Mouse (Mus musculus) heart, embryonic 10.5 days (tissue): ENCODE data around the gene Siah3. TPM values are rescaled to one million over a fixed set of nuclear protein-coding genes. Genes with fewer than 3 reads are reported as not detected.
"Not testable (repeated sequence)": the region's sequence is repeated elsewhere in the genome, so short reads cannot be mapped to it uniquely, and the experiment has no call there.

Source experiments
- DNase-seq: peaks from one replicate; pipeline ENCODE4 v3.0.0-alpha.2; 2017; ENCODE audit warnings: low spot score
- H3K27ac ChIP-seq: fragments of 300-500 bp; sonication (generic); 2 replicates; pipeline ENCODE4 v1.5.1; 2016; ENCODE audit warnings: mild to moderate bottlenecking
- H3K27me3 ChIP-seq: fragments of 300-500 bp; sonication (generic); 2 replicates; pipeline ENCODE4 v1.6.1; 2016; ENCODE audit warnings: mild to moderate bottlenecking; ENCODE audit not compliant: poor library complexity, insufficient read depth, severe bottlenecking
- H3K36me3 ChIP-seq: fragments of 300-500 bp; sonication (generic); 2 replicates; pipeline ENCODE4 v1.6.1; 2016; ENCODE audit warnings: mild to moderate bottlenecking, moderate library complexity
- H3K4me1 ChIP-seq: fragments of 300-500 bp; sonication (generic); 2 replicates; pipeline ENCODE4 v1.6.1; 2016; ENCODE audit warnings: mild to moderate bottlenecking
- H3K4me3 ChIP-seq: fragments of 300-500 bp; sonication (generic); 2 replicates; pipeline ENCODE4 v1.5.1; 2016; ENCODE audit warnings: mild to moderate bottlenecking, moderate library complexity
- H3K9me3 ChIP-seq: fragments of 300-500 bp; sonication (generic); 2 replicates; pipeline ENCODE4 v1.6.1; 2016; ENCODE audit warnings: mild to moderate bottlenecking, moderate library complexity
- WGBS: fragments of 180-500 bp; shearing (Covaris S2); methylation state at CpG from one replicate; pipeline ENCODE4 v1.1.7; 2016; 5-methylcytosine and 5-hydroxymethylcytosine counted together
- polyA plus RNA-seq: library from polyadenylated mRNA; unstranded; fragments of >200 nt; fragmentation: Nextera tagmentation; extraction: Ambion mirVana; gene quantifications from 2 replicates; pipeline ENCODE4 v1.2.1, GENCODE M21; 2016

The Siah3 gene
- polyA plus RNA-seq = 0.05 TPM in 1 of 2 replicates, not detected in the other

DNA sequence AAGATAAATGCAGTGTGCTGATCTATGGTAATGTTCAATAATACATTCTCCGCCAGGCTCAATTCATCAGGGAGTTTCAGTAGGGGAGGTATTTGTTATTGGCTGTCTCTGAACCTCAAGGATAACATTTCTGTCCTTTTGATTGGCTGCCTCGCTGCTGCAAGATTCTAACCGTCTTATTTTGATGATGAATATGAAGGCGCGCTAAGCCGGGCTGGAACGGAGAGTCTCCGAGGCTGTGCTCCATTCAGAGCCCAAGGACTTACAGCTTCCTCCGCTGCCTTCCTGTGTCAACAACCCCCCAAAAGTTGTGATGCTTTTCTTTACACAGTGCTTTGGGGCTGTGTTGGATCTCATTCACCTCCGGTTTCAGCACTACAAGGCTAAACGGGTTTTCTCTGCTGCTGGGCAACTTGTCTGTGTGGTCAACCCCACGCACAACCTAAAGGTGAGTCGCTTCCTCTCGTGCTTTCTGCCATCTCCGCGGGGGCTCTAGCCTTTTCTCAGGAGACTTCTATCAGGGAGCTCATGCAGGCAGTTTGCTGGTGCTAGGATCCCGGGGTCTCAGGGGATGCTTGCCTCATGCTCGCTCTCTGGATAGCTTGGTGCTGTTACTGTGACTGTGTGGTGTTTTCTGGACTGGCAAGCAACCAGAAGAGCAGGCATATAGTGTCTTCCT is at the start of gene Siah3:
TSS of gene Siah3 (plus strand) at position 240 of the 679 bp plus-strand sequence.
- Histone ChIP-seq H3K27ac (peak within 1 kb of the TSS; percentile 10; the same call in 1 of the 2 replicates), H3K27me3 (peaks cover 28% of the 10 kb centered on the region), H3K4me3 (peak within 1 kb of the TSS; percentile 53), H3K9me3 (no peaks in the 10 kb centered on the region), H3K36me3 (no peaks in the 10 kb centered on the region), H3K4me1 (peaks cover 34% of the 10 kb centered on the region)
- peak; percentile 68 for DNase-seq
- 25% methylated on average over 18 of the region's 18 CpGs for WGBS

DNA sequence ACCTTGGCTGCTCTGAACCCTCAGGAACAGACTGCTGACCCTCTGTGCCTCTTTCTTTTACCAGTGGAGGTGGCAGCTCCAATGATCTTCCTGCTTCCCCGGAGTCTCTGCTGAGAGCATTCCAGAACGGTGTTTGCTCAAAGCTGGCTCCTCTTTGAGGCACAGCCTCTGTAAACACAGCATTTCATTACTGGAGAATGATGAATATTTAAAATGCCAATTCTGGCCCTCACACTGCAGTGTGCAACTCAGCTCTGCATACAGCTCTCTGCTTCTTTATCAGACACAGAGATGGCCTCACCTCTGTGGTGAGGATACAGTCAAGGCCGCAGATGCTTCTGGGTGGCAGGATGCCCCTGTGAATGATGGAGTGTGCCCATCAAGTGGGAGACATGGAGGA is 46.0 kb upstream of the Siah3 start:
- Histone ChIP-seq H3K9me3 (no peaks in the 10 kb centered on the region), H3K4me3 (no peak overlapping the region), H3K27me3 (no peaks in the 10 kb centered on the region), H3K4me1 (no peaks in the 10 kb centered on the region), H3K27ac (no peak overlapping the region), H3K36me3 (no peaks in the 10 kb centered on the region)
- no peak for DNase-seq
- 68% methylated on average over 3 of the region's 3 CpGs for WGBS

DNA sequence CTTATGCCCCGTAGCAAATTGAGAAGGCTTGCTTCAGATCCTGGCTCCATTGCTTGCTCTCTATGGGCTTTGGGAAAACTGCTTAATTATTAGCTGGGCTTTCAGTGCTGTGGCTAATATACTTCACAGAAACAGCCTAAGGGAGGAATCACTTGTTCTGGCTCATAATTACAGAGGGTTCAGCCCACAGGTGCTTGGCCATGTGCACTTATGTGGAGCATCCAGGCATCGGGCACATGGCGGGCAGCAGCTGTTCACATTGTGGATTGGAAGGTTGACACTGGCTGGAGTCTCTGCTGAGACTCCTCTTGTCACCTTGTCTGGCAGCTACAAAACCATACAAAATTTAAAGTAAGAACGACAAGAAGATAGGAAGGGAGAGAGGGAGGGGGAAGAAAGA is 45.4 kb upstream of the Siah3 start:
- H3K27me3 ChIP-seq = no peaks in the 10 kb centered on the region
- H3K4me3 ChIP-seq = no peak overlapping the region
- WGBS = 86% methylated on average over 4 of the region's 4 CpGs
- no peaks in the 10 kb centered on the region for H3K9me3 ChIP-seq
- no peaks in the 10 kb centered on the region for H3K36me3 ChIP-seq
- peaks cover 4% of the 10 kb centered on the region for H3K4me1 ChIP-seq
- no peak for DNase-seq
- H3K27ac ChIP-seq = no peak overlapping the region

DNA sequence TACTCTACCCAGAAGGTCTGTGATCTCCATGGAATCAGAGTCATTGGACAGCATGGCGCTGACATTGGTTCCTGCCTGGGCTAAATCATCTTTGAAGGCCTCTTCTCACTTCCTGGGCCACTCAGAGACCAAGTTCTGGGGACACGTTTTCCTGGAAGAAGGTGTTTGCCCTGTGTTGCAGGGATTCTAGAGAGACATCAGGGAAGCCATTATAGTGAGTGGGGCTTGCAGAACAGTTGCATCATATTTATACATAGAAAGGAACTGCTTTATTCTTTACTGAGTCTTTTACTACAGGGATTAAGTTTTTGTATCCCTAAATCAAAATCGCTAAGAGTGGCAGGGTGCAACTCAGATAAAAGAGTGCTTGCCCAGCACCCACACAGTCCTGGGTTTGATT is 37.1 kb upstream of the Siah3 start:
- Histone ChIP-seq H3K4me1 (peaks cover 11% of the 10 kb centered on the region), H3K27ac (no peak overlapping the region), H3K36me3 (no peaks in the 10 kb centered on the region), H3K9me3 (no peaks in the 10 kb centered on the region), H3K4me3 (no peak overlapping the region), H3K27me3 (0 out of 2 replicates have a peak, but pooled peaks cover 3% of the 10 kb centered on the region)
- DNase-seq = no peak
- 75% methylated on average over 3 of the region's 3 CpGs for WGBS

DNA sequence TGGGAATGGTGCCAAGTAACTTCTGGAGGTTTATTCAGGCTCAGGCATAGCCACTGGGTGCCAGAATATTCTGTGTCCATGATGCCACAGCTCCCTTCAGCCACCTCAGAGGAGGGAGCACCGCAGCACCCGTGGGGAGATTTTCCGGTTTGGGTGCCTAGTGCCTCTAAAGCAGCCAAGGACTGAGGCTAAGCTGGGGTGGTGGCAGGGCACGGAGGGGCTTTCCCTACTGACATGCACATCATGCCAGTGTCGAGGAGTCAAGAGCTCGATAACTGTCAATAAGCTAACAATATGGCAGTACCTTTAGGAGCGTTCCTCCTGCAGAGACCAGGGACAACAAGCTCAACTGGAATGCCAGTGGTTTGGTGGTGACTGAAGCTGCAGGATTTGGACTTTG is 35.9 kb upstream of the Siah3 start:
- no peak overlapping the region for H3K4me3 ChIP-seq

DNA sequence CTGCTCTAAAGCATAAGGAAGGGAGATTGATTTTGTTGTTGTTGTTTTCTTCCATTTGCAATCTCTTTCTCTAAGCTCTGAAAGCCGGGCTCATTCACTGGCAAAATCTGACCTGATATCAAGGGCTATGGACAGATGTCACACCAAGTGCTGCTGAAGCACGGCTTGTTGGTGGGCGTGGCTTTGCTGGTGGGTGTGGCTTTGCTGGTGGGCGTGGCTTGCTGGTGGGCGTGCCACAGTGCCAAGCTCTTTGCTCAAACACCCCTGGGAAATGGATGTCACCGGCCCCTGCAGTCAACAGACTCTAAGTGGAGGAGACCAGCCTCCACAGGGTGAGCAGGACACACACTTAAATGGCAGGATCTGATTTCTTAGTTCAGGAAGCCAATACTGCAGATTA is 35.0 kb upstream of the Siah3 start:
- Histone ChIP-seq H3K27ac (no peak overlapping the region), H3K9me3 (no peaks in the 10 kb centered on the region), H3K27me3 (0 out of 2 replicates have a peak, but pooled peaks cover 3% of the 10 kb centered on the region), H3K4me1 (peaks cover 3% of the 10 kb centered on the region; the same call in 1 of the 2 replicates), H3K36me3 (no peaks in the 10 kb centered on the region), H3K4me3 (no peak overlapping the region)
- 55% methylated on average over 6 of the region's 6 CpGs for WGBS
- DNase-seq = no peak

More for the DNA sequence above, 35.9 kb upstream of the Siah3 start:
- H3K27me3 ChIP-seq = 0 out of 2 replicates have a peak, but pooled peaks cover 3% of the 10 kb centered on the region
- WGBS = 86% methylated on average over 7 of the region's 7 CpGs
- peaks cover 11% of the 10 kb centered on the region for H3K4me1 ChIP-seq
- DNase-seq = no peak
- no peak overlapping the region for H3K27ac ChIP-seq
- no peaks in the 10 kb centered on the region for H3K36me3 ChIP-seq
- no peaks in the 10 kb centered on the region for H3K9me3 ChIP-seq

DNA sequence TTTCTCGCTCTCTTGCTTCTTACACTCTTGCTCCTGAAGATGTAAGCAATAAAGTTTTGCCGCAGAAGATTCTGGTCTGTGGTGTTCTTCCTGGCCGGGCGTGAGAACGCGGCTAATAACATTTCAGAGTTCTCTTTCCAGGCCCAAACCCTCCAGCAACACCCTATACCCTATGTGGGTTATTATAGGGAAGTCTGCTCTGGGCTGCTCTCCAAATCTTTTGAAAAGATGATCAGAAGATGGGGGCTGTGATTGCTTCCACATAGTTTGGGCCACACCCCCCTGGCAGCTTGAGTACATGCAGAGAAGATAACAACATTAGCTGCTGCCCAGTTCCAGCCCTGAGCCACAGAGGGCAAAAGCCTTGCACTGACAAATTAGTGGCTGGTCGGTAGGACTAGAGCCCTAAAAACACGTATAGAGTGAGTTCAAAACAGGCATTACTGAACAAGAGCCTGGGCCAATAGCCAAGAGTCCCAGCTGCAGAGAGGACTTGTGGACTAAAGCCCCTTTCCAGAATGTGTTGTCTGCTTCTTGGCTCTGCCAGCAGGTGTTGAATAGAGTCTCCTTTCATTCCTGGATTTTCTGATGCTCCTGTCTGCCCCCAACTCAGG is 24.5 kb upstream of the Siah3 start:
- no peaks in the 10 kb centered on the region for H3K9me3 ChIP-seq
- no peaks in the 10 kb centered on the region for H3K4me1 ChIP-seq
- H3K27me3 ChIP-seq = no peaks in the 10 kb centered on the region
- no peaks in the 10 kb centered on the region for H3K36me3 ChIP-seq
- H3K4me3 ChIP-seq = no peak overlapping the region
- no peak for DNase-seq
- H3K27ac ChIP-seq = no peak overlapping the region
- WGBS = 92% methylated on average over 7 of the region's 8 CpGs

DNA sequence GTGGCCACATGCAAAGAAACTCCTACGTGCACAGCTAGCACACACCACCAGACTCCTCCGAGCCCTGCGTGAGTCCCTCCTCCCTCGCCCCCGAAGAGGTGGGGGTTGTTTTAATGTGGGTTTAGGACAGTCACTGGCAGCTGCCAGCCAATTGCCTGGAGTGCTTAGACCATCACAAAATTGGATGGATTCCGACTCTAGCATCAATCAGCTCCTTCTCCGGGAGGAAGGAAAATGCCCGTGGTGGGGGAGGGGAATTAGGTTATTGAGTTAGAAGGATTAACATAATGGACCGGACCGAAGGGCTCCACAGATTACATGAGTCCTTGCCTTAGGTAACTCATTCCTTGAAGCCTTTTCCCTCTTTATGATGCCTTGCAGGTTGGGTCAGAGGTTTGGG is 22.9 kb upstream of the Siah3 start:
- no peaks in the 10 kb centered on the region for H3K4me1 ChIP-seq
- DNase-seq = no peak
- no peak overlapping the region for H3K4me3 ChIP-seq
- 85% methylated on average over 10 of the region's 10 CpGs for WGBS
- no peaks in the 10 kb centered on the region for H3K27me3 ChIP-seq
- H3K36me3 ChIP-seq = no peaks in the 10 kb centered on the region
- no peak overlapping the region for H3K27ac ChIP-seq
- no peaks in the 10 kb centered on the region for H3K9me3 ChIP-seq

DNA sequence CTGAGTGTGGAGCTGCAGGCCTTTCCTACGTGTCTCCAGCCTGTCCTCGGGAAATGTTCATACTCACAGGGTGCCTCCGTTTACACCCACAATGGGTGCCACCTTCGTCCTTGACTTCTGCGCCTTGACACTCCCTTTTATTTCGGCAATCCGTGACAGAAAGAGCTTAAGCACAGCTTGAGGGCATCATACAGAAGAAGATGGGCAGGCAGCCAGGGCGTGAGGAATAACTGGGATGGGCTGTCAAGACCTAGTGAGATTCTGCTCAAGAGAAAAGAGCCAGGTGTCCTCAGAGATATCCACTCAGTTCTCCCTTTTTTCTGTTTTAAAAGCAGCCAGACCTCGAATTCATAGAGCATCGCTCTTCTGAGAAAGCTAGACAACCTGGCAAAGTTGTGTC is 21.2 kb upstream of the Siah3 start:
- DNase-seq = no peak
- 79% methylated on average over 10 of the region's 10 CpGs for WGBS
- Histone ChIP-seq H3K36me3 (no peaks in the 10 kb centered on the region), H3K4me3 (no peak overlapping the region), H3K27ac (no peak overlapping the region), H3K27me3 (no peaks in the 10 kb centered on the region), H3K9me3 (no peaks in the 10 kb centered on the region), H3K4me1 (no peaks in the 10 kb centered on the region)

DNA sequence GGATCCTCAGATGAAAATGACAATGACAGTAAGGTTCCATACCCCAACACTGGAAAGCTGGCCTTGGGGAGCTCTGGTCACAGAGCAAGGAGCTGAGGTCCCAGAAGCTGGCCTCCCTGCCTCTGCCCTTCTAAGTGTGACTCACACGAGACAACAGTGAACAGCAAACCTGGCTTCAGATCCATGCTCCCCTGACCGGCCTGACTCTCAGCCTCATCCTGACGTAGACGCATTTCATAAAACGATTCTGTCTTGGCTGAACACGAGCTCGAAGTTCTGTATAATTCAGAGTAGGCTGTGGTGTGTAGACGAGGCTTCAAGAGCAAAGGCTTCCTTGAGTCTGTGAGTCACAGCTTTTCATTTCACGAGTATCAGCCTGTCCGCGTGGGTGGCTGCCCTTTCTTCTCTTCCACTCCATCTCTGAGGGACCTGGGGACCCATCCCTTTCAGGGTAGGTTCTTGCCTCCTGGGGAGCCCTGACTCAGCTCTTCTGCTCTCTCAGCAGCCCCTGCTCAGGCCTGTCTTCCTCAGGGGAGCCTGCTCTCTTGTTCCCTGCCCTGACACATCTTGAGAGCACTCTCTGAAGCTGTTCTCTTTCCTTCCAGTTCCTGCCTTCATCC is 11.2 kb upstream of the Siah3 start:
- Histone ChIP-seq H3K4me3 (no peak overlapping the region; the same call in 1 of the 2 replicates), H3K4me1 (peaks cover 31% of the 10 kb centered on the region), H3K9me3 (no peaks in the 10 kb centered on the region), H3K27me3 (no peaks in the 10 kb centered on the region), H3K36me3 (no peaks in the 10 kb centered on the region), H3K27ac (peak overlapping the region; percentile 73)
- WGBS = 67% methylated on average over 11 of the region's 11 CpGs
- peak; percentile 72 for DNase-seq

DNA sequence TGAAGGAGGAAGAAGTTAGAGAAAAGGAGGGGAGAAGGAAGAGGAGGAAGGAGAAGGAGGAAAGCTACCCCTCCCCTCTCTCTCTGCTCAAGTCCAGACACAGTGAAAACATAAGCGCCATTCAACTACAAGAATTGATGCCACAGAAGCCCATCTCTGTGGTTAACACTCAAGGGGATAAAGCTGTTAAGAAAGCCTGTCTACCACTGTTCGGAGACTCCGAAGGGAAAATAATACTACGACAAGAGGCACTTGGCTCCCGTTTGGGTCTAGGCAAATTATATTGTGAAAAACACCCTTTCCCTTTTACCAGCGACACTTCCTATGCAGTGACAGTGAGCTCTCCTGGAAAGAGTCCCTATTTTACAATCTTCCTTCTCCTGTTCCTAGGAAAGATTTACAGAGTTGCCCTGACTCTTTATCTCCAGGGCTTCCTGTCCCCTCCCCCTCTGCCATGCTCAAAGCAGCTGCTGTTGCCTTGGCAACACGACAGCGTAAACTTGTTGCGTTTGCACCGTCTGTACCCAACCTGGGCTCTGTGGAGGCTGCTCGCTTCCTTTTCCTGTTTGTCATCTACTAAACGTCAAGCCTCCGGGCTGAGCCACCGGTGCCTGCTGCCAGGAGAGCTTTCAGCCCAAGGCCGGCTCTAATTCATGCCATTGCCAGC is 10.4 kb upstream of the Siah3 start:
- H3K27me3 ChIP-seq = no peaks in the 10 kb centered on the region
- peak overlapping the region; percentile 73 for H3K27ac ChIP-seq
- H3K36me3 ChIP-seq = no peaks in the 10 kb centered on the region
- peaks cover 31% of the 10 kb centered on the region for H3K4me1 ChIP-seq
- DNase-seq = peak; percentile 92
- H3K9me3 ChIP-seq = no peaks in the 10 kb centered on the region
- WGBS = 7% methylated on average over 15 of the region's 15 CpGs
- H3K4me3 ChIP-seq = peak overlapping the region; percentile 51

DNA sequence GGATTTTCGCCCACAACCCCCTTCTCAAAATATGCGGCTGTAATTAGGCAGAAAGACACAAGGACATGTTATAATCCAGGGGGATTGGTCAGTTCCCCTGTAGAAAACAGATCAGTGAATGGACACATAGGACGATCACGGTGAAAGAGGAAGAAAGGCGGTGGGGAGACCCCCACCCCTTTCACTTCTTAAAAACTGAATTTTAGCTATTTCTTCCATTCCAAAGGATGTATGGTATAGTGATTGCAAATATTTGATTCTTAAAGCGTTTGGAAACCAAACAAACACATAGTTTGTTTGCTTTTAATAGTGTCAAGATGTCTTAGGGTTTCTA is 9.9 kb upstream of the Siah3 start:
- peak overlapping the region; percentile 73; the same call in 1 of the 2 replicates for H3K27ac ChIP-seq
- WGBS = 42% methylated on average over 6 of the region's 6 CpGs
- DNase-seq = no peak
- no peaks in the 10 kb centered on the region for H3K36me3 ChIP-seq
- H3K4me1 ChIP-seq = peaks cover 31% of the 10 kb centered on the region
- no peaks in the 10 kb centered on the region for H3K9me3 ChIP-seq
- no peaks in the 10 kb centered on the region for H3K27me3 ChIP-seq
- H3K4me3 ChIP-seq = peak overlapping the region; percentile 51

DNA sequence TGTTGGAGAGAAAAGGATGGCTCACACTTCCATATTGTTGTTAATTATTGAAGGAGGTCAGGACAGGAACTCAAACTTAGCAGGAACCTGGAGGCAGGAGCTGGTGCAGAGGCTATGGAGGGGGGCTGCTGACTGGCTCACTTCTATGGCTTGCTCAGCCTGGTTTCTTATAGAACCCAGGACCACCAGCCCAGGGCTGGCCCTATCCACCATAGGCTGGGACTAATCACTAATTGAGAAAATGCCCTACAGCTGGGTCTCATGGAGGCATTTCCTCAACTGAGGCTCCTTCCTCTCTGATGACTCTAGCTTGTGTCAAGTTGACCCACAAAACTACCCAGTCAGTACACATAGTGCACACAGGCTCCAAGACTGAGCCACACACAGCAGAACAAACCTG is 9.5 kb upstream of the Siah3 start:
- not testable (repeated sequence) for H3K36me3 ChIP-seq, H3K4me3 ChIP-seq, H3K27ac ChIP-seq, H3K9me3 ChIP-seq, H3K27me3 ChIP-seq
- peak; percentile 27 for DNase-seq
- H3K4me1 ChIP-seq = peaks cover 31% of the 10 kb centered on the region
